Mouse (Mus musculus) bone marrow, adult 2 months (tissue): ENCODE measurements around the gene Mfsd7a.

Experiments used
- CTCF ChIP-seq: fragments of 200-500 bp; IDR thresholded peaks from 2 replicates; pipeline ENCODE4 v1.5.1; 2011; ENCODE audit warnings: low read length, control low read depth; ENCODE audit not compliant: control insufficient read depth, insufficient read depth
- POLR2A ChIP-seq: fragments of 200-500 bp; IDR thresholded peaks from 2 replicates; pipeline ENCODE4 v1.6.1; 2011; ENCODE audit warnings: low read depth, mild to moderate bottlenecking, control low read depth, low read length, borderline replicate concordance; ENCODE audit not compliant: control insufficient read depth

DNA sequence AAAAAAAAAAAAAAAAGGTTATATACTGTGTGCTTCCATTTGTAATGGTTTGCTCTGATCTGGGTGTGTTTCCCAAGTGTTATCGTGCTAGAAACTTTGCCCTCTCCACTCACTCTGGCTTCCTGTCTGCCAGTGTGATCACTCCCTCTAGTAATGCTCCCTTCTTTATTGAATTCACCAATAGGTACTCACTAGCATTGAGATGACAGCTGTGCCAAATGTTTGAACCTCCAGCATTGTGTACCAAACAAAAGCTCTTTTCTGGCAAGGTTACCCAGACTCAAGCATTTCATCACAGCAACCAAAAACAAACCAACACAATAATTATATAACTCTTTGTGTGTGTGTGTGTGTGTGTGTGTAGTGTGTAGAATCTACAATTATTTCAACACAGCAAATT lies 2.9 kb upstream of the Mfsd7a start:
- no peak for TF ChIP-seq POLR2A
- TF ChIP-seq CTCF: no peak
